Mouse (Mus musculus) layer of hippocampus, adult 9-11 months (tissue): Measurements from ENCODE around the gene Ccn6.
"Not testable (repeated sequence)": the region's sequence is repeated elsewhere in the genome, so short reads cannot be mapped to it uniquely, and the experiment has no call there.

ENCODE experiments used
- DNase-seq: peaks from one replicate; pipeline ENCODE4 v3.0.0; 2022

Gene Ccn6

GRCm38 (mm10) chr10:39163694-39164093 lies at the start of gene Ccn6:
Gene Ccn6 (minus strand): TSS chr10:39163794.
- DNase-seq: no peak

- no peak for DNase-seq
Measured at GRCm38 (mm10) chr10:39210031-39210430, 46.4 kb upstream of the Ccn6 start.

- peak; percentile 26 for DNase-seq
Measured at GRCm38 (mm10) chr10:39209161-39210025, 45.8 kb upstream of the Ccn6 start.

- DNase-seq: no peak
Measured at GRCm38 (mm10) chr10:39208712-39209111, 45.1 kb upstream of the Ccn6 start.

GRCm38 (mm10) chr10:39207310-39207855 lies 43.8 kb upstream of the Ccn6 start:
- no peak for DNase-seq

GRCm38 (mm10) chr10:39202490-39202889 lies 38.9 kb upstream of the Ccn6 start:
- DNase-seq: no peak

- DNase-seq: not testable (repeated sequence)
Measured at GRCm38 (mm10) chr10:39198216-39198615, 34.6 kb upstream of the Ccn6 start.

GRCm38 (mm10) chr10:39192673-39193072 lies 29.1 kb upstream of the Ccn6 start:
- DNase-seq: no peak

- no peak for DNase-seq
Measured at GRCm38 (mm10) chr10:39185545-39185906, 21.9 kb upstream of the Ccn6 start.

- DNase-seq: peak; percentile 70
Measured at GRCm38 (mm10) chr10:39184864-39185544, 21.4 kb upstream of the Ccn6 start.

- DNase-seq: no peak
Measured at GRCm38 (mm10) chr10:39176981-39177380, 13.4 kb upstream of the Ccn6 start.

- DNase-seq: no peak
Measured at GRCm38 (mm10) chr10:39173077-39173476, 9.5 kb upstream of the Ccn6 start.

GRCm38 (mm10) chr10:39172540-39172931 lies 8.9 kb upstream of the Ccn6 start:
- no peak for DNase-seq

- peak; percentile 95 for DNase-seq
Measured at GRCm38 (mm10) chr10:39171603-39172539, 8.3 kb upstream of the Ccn6 start.

GRCm38 (mm10) chr10:39171134-39171533 lies 7.5 kb upstream of the Ccn6 start:
- DNase-seq: peak; percentile 91

GRCm38 (mm10) chr10:39170706-39171105 lies 7.1 kb upstream of the Ccn6 start:
- peak; percentile 12 for DNase-seq

GRCm38 (mm10) chr10:39170181-39170580 lies 6.6 kb upstream of the Ccn6 start:
- peak; percentile 63 for DNase-seq

- DNase-seq: no peak
Measured at GRCm38 (mm10) chr10:39169642-39170041, 6.0 kb upstream of the Ccn6 start.

- no peak for DNase-seq
Measured at GRCm38 (mm10) chr10:39167611-39168010, 4.0 kb upstream of the Ccn6 start.

- peak; percentile 52 for DNase-seq
Measured at GRCm38 (mm10) chr10:39165632-39166115, 2.1 kb upstream of the Ccn6 start.

GRCm38 (mm10) chr10:39162666-39163484 lies 719 bp downstream of the Ccn6 start:
- no peak for DNase-seq

- DNase-seq: no peak
Measured at GRCm38 (mm10) chr10:39161406-39161805, 2.2 kb downstream of the Ccn6 start.
